10 mouse cellular contexts compared by ENCODE assay signal in the genomic region with DNA sequence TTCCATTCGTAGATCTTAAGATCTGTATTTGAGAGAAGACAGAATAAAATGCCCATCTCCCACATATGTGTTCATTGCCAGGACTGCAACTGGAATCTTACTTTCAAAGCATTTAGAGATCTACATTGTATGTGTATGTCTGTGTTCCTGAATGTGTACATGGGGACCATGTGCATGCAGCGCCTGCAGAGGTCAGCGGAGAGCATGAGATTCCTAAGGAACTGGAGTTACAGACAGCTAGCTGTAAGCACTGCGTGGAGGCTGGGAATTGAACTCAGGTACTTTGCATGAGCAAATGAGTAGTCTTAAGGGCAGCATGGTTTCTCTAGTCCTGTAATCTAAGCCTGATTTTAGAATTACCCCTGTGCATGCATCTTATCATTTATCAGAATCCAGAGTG.
DNase-seq lines count a peak whose midpoint lies in the region; ATAC-seq and TF ChIP-seq lines count a peak whose summit lies in the region.
"Had no signal": no experiment of that assay in that cellular context is flagged by ENCODE, and none has a peak within 500 bp of the region (broad histone marks: within the 10 kb centered on the region; RNA-seq: fewer than 3 reads in every experiment).

No protein-coding gene starts in this region.

- WGBS in kidney, embryonic 16.5 days = 82% methylated on average over 4 of the region's 4 CpGs
- 72% methylated on average over 4 of the region's 4 CpGs for WGBS in embryonic facial prominence, embryonic 10.5 days

- peak; percentile 22 to 23 for DNase-seq in cerebellum, postnatal 14 days
- no peak for DNase-seq in cerebellum, adult 11-12 months
- DNase-seq in kidney, postnatal 4 days = peak; percentile 21 to 28
- DNase-seq in embryonic facial prominence, embryonic 10.5 days (ENCODE audit: low spot score) = peak; percentile 42
- no peak for DNase-seq in B cell, adult 2 months
- no peak for DNase-seq in right cerebral cortex, postnatal 36 days (ENCODE audit: low spot score in 2 of 2)
- DNase-seq: liver, postnatal 0 days had no signal

- no peak overlapping the region for H3K4me2 ChIP-seq in kidney, embryonic 16.5 days (replicated peaks; ENCODE audit: low read depth, low read length)

- H3K9ac ChIP-seq in kidney, embryonic 16.5 days (replicated peaks; ENCODE audit: low read length) = no peak overlapping the region
- H3K9ac ChIP-seq: liver, postnatal 0 days had no signal

- no peaks in the 10 kb centered on the region for H3K4me1 ChIP-seq in kidney, embryonic 16.5 days (ENCODE audit: insufficient read depth, low read length)
- no peaks in the 10 kb centered on the region for H3K4me1 ChIP-seq in E14TG2a.4 (replicated peaks; ENCODE audit: low read depth, low read length)
- H3K4me1 ChIP-seq in embryonic facial prominence, embryonic 10.5 days = no peaks in the 10 kb centered on the region

- ATAC-seq in kidney, embryonic 16.5 days (ENCODE audit: low FRiP score, low TSS enrichment) = no peak
- ATAC-seq: liver, postnatal 0 days had no signal

- no peak overlapping the region for H3K27ac ChIP-seq in kidney, embryonic 16.5 days (ENCODE audit: low read length)
- H3K27ac ChIP-seq in embryonic facial prominence, embryonic 10.5 days (replicated peaks) = no peak overlapping the region

- H3K27me3 ChIP-seq in kidney, embryonic 16.5 days (ENCODE audit: insufficient read depth, low read length) = no peaks in the 10 kb centered on the region
- no peaks in the 10 kb centered on the region for H3K27me3 ChIP-seq in E14TG2a.4 (ENCODE audit: insufficient read depth, low read length)
- H3K27me3 ChIP-seq in embryonic facial prominence, embryonic 10.5 days (replicated peaks; ENCODE audit: low read depth, poor library complexity, severe bottlenecking) = no peaks in the 10 kb centered on the region
- H3K27me3 ChIP-seq: CH12.LX had no signal

- no peak overlapping the region for H3K4me3 ChIP-seq in kidney, embryonic 16.5 days (ENCODE audit: low read length)
- no peak overlapping the region for H3K4me3 ChIP-seq in E14TG2a.4 (replicated peaks; ENCODE audit: low read length)
- no peak overlapping the region for H3K4me3 ChIP-seq in embryonic facial prominence, embryonic 10.5 days

- TF ChIP-seq CTCF in E14TG2a.4 (conservative IDR thresholded peaks at IDR 0.05; ENCODE audit: low read length) = peak; percentile 40

- no peaks in the 10 kb centered on the region for H3K36me3 ChIP-seq in kidney, embryonic 16.5 days (ENCODE audit: insufficient read depth, low read length)
- no peaks in the 10 kb centered on the region for H3K36me3 ChIP-seq in E14TG2a.4 (ENCODE audit: insufficient read depth, low read length)
- H3K36me3 ChIP-seq in embryonic facial prominence, embryonic 10.5 days (replicated peaks) = no peaks in the 10 kb centered on the region

- H3K9me3 ChIP-seq in kidney, embryonic 16.5 days (ENCODE audit: low read length) = no peaks in the 10 kb centered on the region
- H3K9me3 ChIP-seq in E14TG2a.4 (ENCODE audit: low read length) = no peaks in the 10 kb centered on the region
- no peaks in the 10 kb centered on the region for H3K9me3 ChIP-seq in embryonic facial prominence, embryonic 10.5 days

Comparison
In these comparisons a context has a peak if more than half of its experiments do, and no peak if none do; other contexts are left out.
1. DNase-seq: peak in cerebellum, postnatal 14 days (2 of 2), kidney, postnatal 4 days (2 of 2) and embryonic facial prominence, embryonic 10.5 days (single experiment); none in cerebellum, adult 11-12 months (single experiment), B cell, adult 2 months (0 of 2) and right cerebral cortex, postnatal 36 days (0 of 2).